Mouse (Mus musculus): ENCODE measurements around the gene Sgms1.
"Not testable (repeated sequence)": the region's sequence is repeated elsewhere in the genome, so short reads cannot be mapped to it uniquely, and the experiment has no call there.

Gene Sgms1

GRCm38 (mm10) chr19:32088570-32088969 lies 300.9 kb downstream of the Sgms1 start:
- no peak for DNase-seq (ENCODE audit: low spot score in 2 of 2)

- no peak for DNase-seq (ENCODE audit: low spot score in 2 of 2)
Observed at GRCm38 (mm10) chr19:32087736-32088470, 301.6 kb downstream of the Sgms1 start.

- DNase-seq (ENCODE audit: low spot score in 2 of 2): not testable (repeated sequence)
Observed at GRCm38 (mm10) chr19:32084813-32085212, 304.7 kb downstream of the Sgms1 start.

All from frontal cortex, postnatal 25 days (tissue).